Mouse (Mus musculus) intestine, postnatal 0 days (tissue): Measurements from ENCODE around the gene Zmynd12. TPM values are rescaled to one million over a fixed set of nuclear protein-coding genes. Genes with fewer than 3 reads are reported as not detected.

ENCODE experiments used
- ATAC-seq: fragments of 200-750 bp; cut with Nextera tagmentation; 2 replicates; pipeline ENCODE4 v1.8.0; 2017; ENCODE audit warnings: mild to moderate bottlenecking, moderate TSS enrichment, moderate library complexity
- H3K27ac ChIP-seq: fragments of 300-500 bp; sonication (generic); 2 replicates; pipeline ENCODE4 v1.5.1; 2014; ENCODE audit warnings: mild to moderate bottlenecking, low read depth, low read length, moderate library complexity
- H3K27me3 ChIP-seq: fragments of 300-500 bp; sonication (generic); replicated peaks from 2 replicates; pipeline ENCODE4 v1.6.1; 2014; ENCODE audit warnings: low read length, mixed read lengths; ENCODE audit not compliant: control insufficient read depth, insufficient read depth
- H3K36me3 ChIP-seq: fragments of 300-500 bp; sonication (generic); 2 replicates; pipeline ENCODE4 v1.6.1; 2014; ENCODE audit warnings: mild to moderate bottlenecking, moderate library complexity; ENCODE audit not compliant: control insufficient read depth, insufficient read depth
- H3K4me1 ChIP-seq: fragments of 300-500 bp; sonication (generic); replicated peaks from 2 replicates; pipeline ENCODE4 v1.6.1; 2014; ENCODE audit warnings: antibody characterized with exemption, low read length, mixed read lengths; ENCODE audit not compliant: control insufficient read depth, insufficient read depth
- H3K4me2 ChIP-seq: fragments of 300-500 bp; sonication (generic); replicated peaks from 2 replicates; pipeline ENCODE4 v1.6.1; 2014; ENCODE audit warnings: low read depth, mild to moderate bottlenecking, moderate library complexity
- H3K4me3 ChIP-seq: fragments of 300-500 bp; sonication (generic); 2 replicates; pipeline ENCODE4 v1.5.1; 2014; ENCODE audit warnings: low read depth, low read length
- H3K9ac ChIP-seq: fragments of 300-500 bp; sonication (generic); 2 replicates; pipeline ENCODE4 v1.6.1; 2014; ENCODE audit warnings: mild to moderate bottlenecking, low read depth, low read length
- H3K9me3 ChIP-seq: fragments of 300-500 bp; sonication (generic); 2 replicates; pipeline ENCODE4 v1.6.1; 2016; ENCODE audit warnings: mixed run types; ENCODE audit not compliant: control insufficient read depth
- CTCF ChIP-seq: sonication (generic); IDR thresholded peaks from 2 replicates; pipeline ENCODE4 v1.5.1; 2016; ENCODE audit warnings: low read depth, mild to moderate bottlenecking, control low read depth, antibody characterized with exemption, moderate library complexity
- WGBS: fragments of 180-500 bp; shearing (Covaris S2); extraction: QIAGEN DNeasy Blood & Tissue Kit; methylation state at CpG from one replicate; pipeline ENCODE4 v1.1.7; 2014; 5-methylcytosine and 5-hydroxymethylcytosine counted together
- polyA plus RNA-seq: library from polyadenylated mRNA; unstranded; fragments of >200 nt; fragmentation: Nextera tagmentation; extraction: Ambion mirVana; gene quantifications from 2 replicates; pipeline ENCODE4 v1.2.1, GENCODE M21; 2015

Gene Zmynd12
- polyA plus RNA-seq, 1 experiment from 2014 or later = 0.59 TPM

GRCm38 (mm10) chr4:119403431-119403830 lies 19.2 kb upstream of the Zmynd12 start:
- no peak for ATAC-seq
- Histone ChIP-seq H3K9ac (no peak overlapping the region), H3K4me1 (no peaks in the 10 kb centered on the region), H3K36me3 (no peaks in the 10 kb centered on the region), H3K4me2 (no peak overlapping the region), H3K27ac (no peak overlapping the region), H3K9me3 (0 out of 2 replicates have a peak, but pooled peaks cover 7% of the 10 kb centered on the region), H3K27me3 (no peaks in the 10 kb centered on the region), H3K4me3 (no peak overlapping the region)
- TF ChIP-seq CTCF = no peak
- WGBS = 94% methylated on average over 2 of the region's 2 CpGs

DNA sequence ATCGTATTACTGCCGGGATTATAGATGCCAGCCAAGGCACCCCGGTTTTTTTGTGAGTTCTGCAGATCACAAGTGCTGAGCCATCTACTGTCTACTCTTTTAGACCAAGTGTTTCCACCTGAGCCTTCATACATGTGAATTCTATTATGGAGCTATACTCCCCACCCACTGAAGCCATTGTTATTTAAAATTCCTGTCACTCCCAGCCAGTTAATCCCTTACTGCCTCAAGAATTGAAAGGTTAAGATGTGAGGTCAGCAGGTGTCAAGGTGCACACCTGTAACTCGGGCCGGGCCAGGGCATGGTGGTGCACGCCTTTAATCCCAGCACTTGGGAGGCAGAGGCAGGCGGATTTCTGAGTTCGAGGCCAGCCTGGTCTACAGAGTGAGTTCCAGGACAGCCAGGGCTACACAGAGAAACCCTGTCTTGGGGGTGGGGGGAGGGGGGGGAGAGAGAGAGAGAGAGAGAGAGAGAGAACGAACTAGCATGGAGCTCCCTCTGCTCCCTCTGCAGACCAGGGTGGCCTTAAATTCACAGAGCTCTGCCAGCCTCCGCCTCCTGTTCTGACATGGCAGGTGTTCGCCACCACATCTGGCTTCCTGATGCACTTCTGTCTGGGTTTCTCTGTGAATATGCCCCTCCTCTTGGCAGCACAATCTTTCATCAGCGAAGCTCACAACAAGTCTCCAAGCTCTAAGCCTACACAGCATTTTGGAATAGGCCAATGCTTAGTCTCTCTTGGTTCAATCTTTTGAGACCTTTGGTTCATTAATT lies 10.6 kb upstream of the Zmynd12 start:
- Histone ChIP-seq H3K27ac (no peak overlapping the region), H3K36me3 (no peaks in the 10 kb centered on the region), H3K4me2 (no peak overlapping the region), H3K27me3 (no peaks in the 10 kb centered on the region), H3K4me1 (no peaks in the 10 kb centered on the region), H3K9ac (no peak overlapping the region), H3K4me3 (no peak overlapping the region), H3K9me3 (no peaks in the 10 kb centered on the region)
- 75% methylated on average over 11 of the region's 12 CpGs for whole genome bisulfite sequencing
- no peak for TF ChIP-seq CTCF
- ATAC-seq = no peak

GRCm38 (mm10) chr4:119412791-119413190 lies 9.8 kb upstream of the Zmynd12 start:
- no peak for TF ChIP-seq CTCF
- Histone ChIP-seq H3K4me2 (no peak overlapping the region), H3K36me3 (no peaks in the 10 kb centered on the region), H3K9ac (no peak overlapping the region), H3K27me3 (no peaks in the 10 kb centered on the region), H3K9me3 (no peaks in the 10 kb centered on the region), H3K27ac (no peak overlapping the region), H3K4me1 (no peaks in the 10 kb centered on the region; the same call in 1 of the 2 replicates), H3K4me3 (no peak overlapping the region)
- ATAC-seq = no peak
- WGBS = 63% methylated on average over 6 of the region's 6 CpGs

GRCm38 (mm10) chr4:119415072-119415753 lies 7.4 kb upstream of the Zmynd12 start, which contains the start of gene Ccdc30:
TSS of gene Ccdc30 (minus strand) at chr4:119415521.
- no peak for TF ChIP-seq CTCF
- Histone ChIP-seq H3K9ac (peak within 1 kb of the TSS; percentile 43; the same call in 1 of the 2 replicates), H3K27ac (no peak within 1 kb of the TSS), H3K36me3 (peaks cover 7% of the 10 kb centered on the region; the same call in 1 of the 2 replicates), H3K4me2 (peak within 1 kb of the TSS; percentile 96), H3K4me3 (peak within 1 kb of the TSS; percentile 52), H3K27me3 (no peaks in the 10 kb centered on the region), H3K9me3 (no peaks in the 10 kb centered on the region), H3K4me1 (no peaks in the 10 kb centered on the region; the same call in 1 of the 2 replicates)
- ATAC-seq = peak; percentile 92
- 1% methylated on average over 49 of the region's 49 CpGs for WGBS

GRCm38 (mm10) chr4:119417270-119417669 lies 5.3 kb upstream of the Zmynd12 start:
- Histone ChIP-seq H3K27ac (no peak overlapping the region), H3K36me3 (peaks cover 7% of the 10 kb centered on the region; the same call in 1 of the 2 replicates), H3K9ac (no peak overlapping the region), H3K4me3 (no peak overlapping the region), H3K4me2 (no peak overlapping the region), H3K4me1 (no peaks in the 10 kb centered on the region; the same call in 1 of the 2 replicates), H3K9me3 (no peaks in the 10 kb centered on the region), H3K27me3 (no peaks in the 10 kb centered on the region)
- no peak for ATAC-seq
- TF ChIP-seq CTCF = no peak
- 65% methylated on average over 3 of the region's 3 CpGs for WGBS

GRCm38 (mm10) chr4:119417894-119418293 lies 4.7 kb upstream of the Zmynd12 start:
- no peak for ATAC-seq
- Histone ChIP-seq H3K27ac (no peak overlapping the region), H3K27me3 (no peaks in the 10 kb centered on the region), H3K4me2 (no peak overlapping the region), H3K9me3 (no peaks in the 10 kb centered on the region), H3K4me1 (peaks cover 2% of the 10 kb centered on the region; the same call in 1 of the 2 replicates), H3K9ac (no peak overlapping the region), H3K4me3 (no peak overlapping the region), H3K36me3 (peaks cover 7% of the 10 kb centered on the region; the same call in 1 of the 2 replicates)
- WGBS = 77% methylated on average over 3 of the region's 3 CpGs
- TF ChIP-seq CTCF = no peak
